Mouse (Mus musculus) forebrain, embryonic 16.5 days (tissue): Measurements from ENCODE around the gene Ptprk. TPM values are rescaled to one million over a fixed set of nuclear protein-coding genes. Genes with fewer than 3 reads are reported as not detected.

Experiments
- ATAC-seq: fragments of 200-750 bp; cut with Nextera tagmentation; 2 replicates; pipeline ENCODE4 v1.8.0; 2017; ENCODE audit warnings: mild to moderate bottlenecking, moderate library complexity
- H3K27ac ChIP-seq: fragments of 300-500 bp; sonication (generic); 2 replicates; pipeline ENCODE4 v1.5.1; 2014; ENCODE audit warnings: low read length, control low read depth
- H3K27me3 ChIP-seq: fragments of 300-500 bp; sonication (generic); replicated peaks from 2 replicates; pipeline ENCODE4 v1.6.1; 2014; ENCODE audit warnings: low read length; ENCODE audit not compliant: control insufficient read depth, insufficient read depth
- H3K36me3 ChIP-seq: fragments of 300-500 bp; sonication (generic); 2 replicates; pipeline ENCODE4 v1.6.1; 2014; ENCODE audit not compliant: control insufficient read depth, insufficient read depth
- H3K4me1 ChIP-seq: fragments of 300-500 bp; sonication (generic); replicated peaks from 2 replicates; pipeline ENCODE4 v1.6.1; 2014; ENCODE audit warnings: low read length; ENCODE audit not compliant: control insufficient read depth, insufficient read depth
- H3K4me2 ChIP-seq: fragments of 300-500 bp; sonication (generic); 2 replicates; pipeline ENCODE4 v1.6.1; 2014; ENCODE audit warnings: mild to moderate bottlenecking, low read length, control low read depth
- H3K4me3 ChIP-seq: fragments of 300-500 bp; sonication (generic); replicated peaks from 2 replicates; pipeline ENCODE4 v1.5.1; 2014; ENCODE audit warnings: mild to moderate bottlenecking, low read length, control low read depth
- H3K9ac ChIP-seq: fragments of 300-500 bp; sonication (generic); replicated peaks from 2 replicates; pipeline ENCODE4 v1.6.1; 2014; ENCODE audit warnings: low read depth, low read length, control low read depth
- H3K9me3 ChIP-seq: fragments of 300-500 bp; sonication (generic); 2 replicates; pipeline ENCODE4 v1.6.1; 2016; ENCODE audit warnings: low read length; ENCODE audit not compliant: control insufficient read depth
- WGBS: fragments of 180-500 bp; shearing (Covaris S2); extraction: QIAGEN DNeasy Blood & Tissue Kit; methylation state at CpG from one replicate; pipeline ENCODE4 v1.1.7; 2014; 5-methylcytosine and 5-hydroxymethylcytosine counted together
- polyA plus RNA-seq: library from polyadenylated mRNA; unstranded; fragments of >200 nt; fragmentation: Nextera tagmentation; extraction: Ambion mirVana; gene quantifications from 2 replicates; pipeline ENCODE4 v1.2.1, GENCODE M21; 2015

The Ptprk gene
- polyA plus RNA-seq, 1 experiment from 2014 or later: 43.7 TPM

- Histone ChIP-seq H3K4me2 (no peak overlapping the region), H3K27me3 (no peaks in the 10 kb centered on the region), H3K36me3 (no peaks in the 10 kb centered on the region), H3K27ac (no peak overlapping the region), H3K4me1 (0 out of 2 replicates have a peak, but pooled peaks cover 2% of the 10 kb centered on the region), H3K9me3 (no peaks in the 10 kb centered on the region), H3K9ac (no peak overlapping the region), H3K4me3 (no peak overlapping the region)
- 79% methylated on average over 14 of the region's 14 CpGs for WGBS
- peak; percentile 59; the same call in 1 of the 2 replicates for ATAC-seq
Measured at GRCm38 (mm10) chr10:28523992-28524735, 449.5 kb downstream of the Ptprk start.

GRCm38 (mm10) chr10:28540595-28540994, 466.0 kb downstream of the Ptprk start:
- Histone ChIP-seq H3K27me3 (no peaks in the 10 kb centered on the region), H3K36me3 (no peaks in the 10 kb centered on the region), H3K9ac (no peak overlapping the region), H3K4me1 (no peaks in the 10 kb centered on the region), H3K9me3 (no peaks in the 10 kb centered on the region), H3K4me3 (no peak overlapping the region), H3K4me2 (no peak overlapping the region), H3K27ac (no peak overlapping the region)
- WGBS: 81% methylated on average over 4 of the region's 4 CpGs
- ATAC-seq: no peak

GRCm38 (mm10) chr10:28542754-28543153, 468.1 kb downstream of the Ptprk start:
- H3K9ac ChIP-seq: no peak overlapping the region
- no peak overlapping the region for H3K4me2 ChIP-seq
- H3K36me3 ChIP-seq: no peaks in the 10 kb centered on the region
- H3K27me3 ChIP-seq: no peaks in the 10 kb centered on the region
- H3K27ac ChIP-seq: no peak overlapping the region
- 100% methylated on average over 1 of the region's 1 CpGs for WGBS
- H3K4me3 ChIP-seq: no peak overlapping the region
- no peaks in the 10 kb centered on the region for H3K4me1 ChIP-seq
- ATAC-seq: no peak
- no peaks in the 10 kb centered on the region for H3K9me3 ChIP-seq

- H3K9ac ChIP-seq: no peak overlapping the region
- no peaks in the 10 kb centered on the region for H3K9me3 ChIP-seq
- no peak for ATAC-seq
- no peaks in the 10 kb centered on the region for H3K4me1 ChIP-seq
- 13% methylated on average over 4 of the region's 4 CpGs for WGBS
- H3K4me2 ChIP-seq: no peak overlapping the region
- no peak overlapping the region for H3K4me3 ChIP-seq
- H3K27ac ChIP-seq: no peak overlapping the region
- H3K27me3 ChIP-seq: no peaks in the 10 kb centered on the region
- no peaks in the 10 kb centered on the region for H3K36me3 ChIP-seq
Measured at GRCm38 (mm10) chr10:28550549-28550948, 475.9 kb downstream of the Ptprk start.

GRCm38 (mm10) chr10:28552068-28552467, 477.4 kb downstream of the Ptprk start:
- Histone ChIP-seq H3K9me3 (no peaks in the 10 kb centered on the region), H3K4me1 (no peaks in the 10 kb centered on the region), H3K36me3 (no peaks in the 10 kb centered on the region), H3K27me3 (no peaks in the 10 kb centered on the region), H3K4me2 (no peak overlapping the region), H3K9ac (no peak overlapping the region), H3K4me3 (no peak overlapping the region), H3K27ac (no peak overlapping the region)
- no peak for ATAC-seq
- 93% methylated on average over 2 of the region's 2 CpGs for WGBS

- WGBS: 83% methylated on average over 3 of the region's 3 CpGs
- Histone ChIP-seq H3K36me3 (no peaks in the 10 kb centered on the region), H3K4me2 (no peak overlapping the region), H3K27me3 (no peaks in the 10 kb centered on the region), H3K9me3 (no peaks in the 10 kb centered on the region), H3K4me1 (no peaks in the 10 kb centered on the region), H3K27ac (no peak overlapping the region), H3K9ac (no peak overlapping the region), H3K4me3 (no peak overlapping the region)
- ATAC-seq: no peak
Measured at GRCm38 (mm10) chr10:28564110-28564674, 489.6 kb downstream of the Ptprk start.

- 91% methylated on average over 4 of the region's 4 CpGs for WGBS
- Histone ChIP-seq H3K9me3 (no peaks in the 10 kb centered on the region), H3K27me3 (no peaks in the 10 kb centered on the region), H3K4me1 (no peaks in the 10 kb centered on the region), H3K36me3 (no peaks in the 10 kb centered on the region), H3K9ac (no peak overlapping the region), H3K4me2 (no peak overlapping the region), H3K4me3 (no peak overlapping the region), H3K27ac (no peak overlapping the region)
- no peak for ATAC-seq
Measured at GRCm38 (mm10) chr10:28566378-28566777, 491.8 kb downstream of the Ptprk start.

- H3K9ac ChIP-seq: no peak overlapping the region
- no peaks in the 10 kb centered on the region for H3K9me3 ChIP-seq
- no peak overlapping the region for H3K27ac ChIP-seq
- H3K4me3 ChIP-seq: no peak overlapping the region
- 88% methylated on average over 2 of the region's 2 CpGs for WGBS
- no peak for ATAC-seq
- no peaks in the 10 kb centered on the region for H3K36me3 ChIP-seq
- no peaks in the 10 kb centered on the region for H3K4me1 ChIP-seq
- no peaks in the 10 kb centered on the region for H3K27me3 ChIP-seq
- no peak overlapping the region for H3K4me2 ChIP-seq
Measured at GRCm38 (mm10) chr10:28566828-28567227, 492.2 kb downstream of the Ptprk start.

- no peak for ATAC-seq
- Histone ChIP-seq H3K4me3 (no peak overlapping the region), H3K9ac (no peak overlapping the region), H3K36me3 (no peaks in the 10 kb centered on the region), H3K4me1 (no peaks in the 10 kb centered on the region), H3K4me2 (no peak overlapping the region), H3K9me3 (no peaks in the 10 kb centered on the region), H3K27ac (no peak overlapping the region), H3K27me3 (no peaks in the 10 kb centered on the region)
- 95% methylated on average over 3 of the region's 3 CpGs for WGBS
Measured at GRCm38 (mm10) chr10:28567441-28567840, 492.8 kb downstream of the Ptprk start.
